Mouse (Mus musculus) ES-E14 (cell line): ENCODE measurements at regions not wholly inside any gene's neighbourhood (a gene's known extent, or its start where the extent isn't known, plus 50 kb on each side); places are given as distances from the start of the nearest gene placed in this dataset.

ENCODE experiments used
- DNase-seq: peaks from one replicate; pipeline ENCODE4 v3.0.0-alpha.2; 2013; ENCODE audit warnings: low read depth, low spot score
- H3K27ac ChIP-seq: 2 replicates; pipeline ENCODE4 v1.5.1; 2012; ENCODE audit warnings: low read depth, mild to moderate bottlenecking, low read length, moderate library complexity, mixed read lengths; ENCODE audit not compliant: poor library complexity, insufficient read depth, severe bottlenecking
- H3K36me3 ChIP-seq: 2 replicates; pipeline ENCODE4 v1.6.1; 2012; ENCODE audit warnings: mild to moderate bottlenecking, low read length, moderate library complexity, mixed read lengths; ENCODE audit not compliant: control insufficient read depth, poor library complexity, insufficient read depth, severe bottlenecking
- H3K4me1 ChIP-seq, 2 experiments: fragments of 150-350 bp in 1 of 2; sonication (generic) in 1 of 2; 2 replicates each; pipeline ENCODE4 v1.6.1; 2012; ENCODE audit warnings: low read length in 2 of 2, mild to moderate bottlenecking in 1 of 2, mixed read lengths in 1 of 2; ENCODE audit not compliant: control insufficient read depth in 2 of 2, insufficient read depth in 2 of 2, poor library complexity in 1 of 2
- H3K4me3 ChIP-seq, 2 experiments: fragments of 150-350 bp in 1 of 2; sonication (generic) in 1 of 2; 2 replicates each; pipeline ENCODE4 v1.5.1; 2012; ENCODE audit warnings: low read length in 2 of 2, low read depth in 1 of 2, mild to moderate bottlenecking in 1 of 2, mixed read lengths in 1 of 2; ENCODE audit not compliant: insufficient read depth in 1 of 2, poor library complexity in 1 of 2, severe bottlenecking in 1 of 2
- H3K9ac ChIP-seq: 2 replicates; pipeline ENCODE4 v1.6.1; 2012; ENCODE audit warnings: low read depth, mild to moderate bottlenecking, low read length, mixed read lengths; ENCODE audit not compliant: poor library complexity, insufficient read depth, severe bottlenecking
- H3K9me3 ChIP-seq: fragments of 150-350 bp; sonication (generic); 2 replicates; pipeline ENCODE4 v1.6.1; 2012; ENCODE audit warnings: low read depth, mild to moderate bottlenecking, low read length; ENCODE audit not compliant: control insufficient read depth, insufficient read depth
- CHD2 ChIP-seq: IDR thresholded peaks from 2 replicates; pipeline ENCODE4 v1.6.1; 2014; ENCODE audit warnings: mild to moderate bottlenecking, low read depth, low read length, inconsistent platforms
- HCFC1 ChIP-seq: IDR thresholded peaks from 2 replicates; pipeline ENCODE4 v1.6.1; 2012; ENCODE audit warnings: low read length, inconsistent platforms, borderline replicate concordance; ENCODE audit not compliant: insufficient read depth
- MAFK ChIP-seq: IDR thresholded peaks from 2 replicates; pipeline ENCODE4 v1.6.1; 2014; ENCODE audit warnings: mild to moderate bottlenecking, low read depth, low read length, inconsistent platforms; ENCODE audit not compliant: insufficient read depth
- ZC3H11A ChIP-seq: IDR thresholded peaks from 2 replicates; pipeline ENCODE4 v1.6.1; 2012; ENCODE audit warnings: low read depth, mild to moderate bottlenecking, inconsistent platforms, low read length, borderline replicate concordance
- ZNF384 ChIP-seq: IDR thresholded peaks from 2 replicates; pipeline ENCODE4 v1.6.1; 2012; ENCODE audit warnings: low read depth, low read length, inconsistent platforms
- in situ Hi-C, 2 experiments: fragments of 600-800 bp; cut with MboI; formaldehyde crosslinking; loops; one replicate each; pipeline ENCODE4 v1.15.1; 2025; ENCODE audit warnings: low sequenced_read_pairs in 2 of 2, inconsistent platforms in 1 of 2; ENCODE audit not compliant: unreplicated experiment in 2 of 2

DNA sequence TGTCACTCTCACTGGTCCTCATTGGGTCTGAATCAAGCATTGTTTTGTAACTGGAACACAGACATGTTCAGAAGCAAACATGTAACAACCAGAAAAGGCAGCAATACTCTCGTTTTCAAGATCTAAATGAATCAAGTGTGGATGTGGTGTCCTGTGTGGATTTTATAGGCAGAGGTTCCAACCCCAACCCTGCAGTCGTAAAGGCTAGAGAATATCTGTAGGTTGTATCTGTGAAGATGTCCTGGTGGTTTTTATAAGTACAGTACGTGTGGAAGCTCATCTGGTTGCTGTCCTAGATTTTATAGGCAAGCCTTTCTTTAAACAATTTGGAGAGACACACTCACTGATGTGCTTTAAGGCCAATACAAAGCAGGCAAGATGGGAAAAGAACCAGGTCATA lies 518.8 kb upstream of the Atp11b start:
- no peaks in the 10 kb centered on the region for H3K4me1 ChIP-seq
- in situ Hi-C loops, result no loop called here
- no peak overlapping the region for H3K4me3 ChIP-seq
- H3K9ac ChIP-seq, result no peak overlapping the region
- no peaks in the 10 kb centered on the region for H3K9me3 ChIP-seq
- no peaks in the 10 kb centered on the region for H3K36me3 ChIP-seq
- no peak for TF ChIP-seq HCFC1
- no peak for TF ChIP-seq CHD2
- no peak for TF ChIP-seq ZC3H11A
- TF ChIP-seq MAFK, result no peak
- TF ChIP-seq ZNF384, result no peak
- DNase-seq, result no peak
- no peak overlapping the region for H3K27ac ChIP-seq

DNA sequence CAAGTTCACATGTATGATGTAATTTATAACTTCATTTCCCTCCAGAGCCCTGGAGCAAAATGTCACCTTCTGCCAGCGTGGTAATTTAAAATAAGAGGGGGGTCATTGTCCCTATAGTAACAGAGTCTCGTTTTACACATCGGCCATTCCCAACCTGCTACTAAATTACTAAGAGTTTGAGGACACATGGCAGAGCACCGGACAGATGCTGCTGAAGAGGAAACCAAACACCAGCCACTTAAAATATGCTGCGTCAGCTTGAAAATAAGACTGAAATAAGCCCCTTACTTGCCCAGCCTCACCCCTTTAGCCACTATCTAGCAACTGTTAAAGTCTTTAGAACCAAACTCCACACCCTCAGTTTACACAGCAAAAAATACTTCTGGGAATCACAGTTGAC lies 518.1 kb upstream of the Atp11b start:
- no peak overlapping the region for H3K27ac ChIP-seq
- no peak for TF ChIP-seq CHD2
- peak; percentile 58; the same call in 1 of the 2 replicates for TF ChIP-seq MAFK
- no peaks in the 10 kb centered on the region for H3K36me3 ChIP-seq
- no peak overlapping the region for H3K9ac ChIP-seq
- in situ Hi-C loops, result no loop called here
- H3K4me1 ChIP-seq, result no peaks in the 10 kb centered on the region
- no peaks in the 10 kb centered on the region for H3K9me3 ChIP-seq
- DNase-seq, result no peak
- no peak overlapping the region for H3K4me3 ChIP-seq

DNA sequence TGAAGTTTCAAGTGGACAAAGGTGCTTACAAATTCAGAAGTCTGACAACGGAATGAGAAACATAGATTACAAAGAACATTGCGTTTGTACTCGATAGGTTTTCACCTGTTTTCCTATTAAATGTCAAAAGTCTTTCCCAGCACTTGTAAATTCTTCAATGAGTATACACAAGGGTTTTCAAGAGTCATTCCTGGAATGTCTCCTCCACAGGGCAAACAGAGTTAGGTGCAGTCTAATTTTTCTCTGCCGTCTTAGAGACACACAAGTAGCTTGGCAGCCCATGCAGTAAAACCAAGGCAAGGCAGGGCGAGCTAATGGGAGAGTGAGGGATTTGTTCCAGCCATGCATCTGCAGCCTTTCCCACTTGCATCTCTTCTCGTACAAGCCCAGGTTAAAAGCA lies 516.6 kb upstream of the Atp11b start:
- peaks cover 0 to under 1% of the 10 kb centered on the region in 2 experiments; a peak in 1 of 4 replicates for H3K4me1 ChIP-seq
- in situ Hi-C loops, result no loop called here
- no peak overlapping the region for H3K9ac ChIP-seq
- DNase-seq, result no peak
- no peak overlapping the region for H3K27ac ChIP-seq
- TF ChIP-seq ZC3H11A (no peak), HCFC1 (no peak), ZNF384 (no peak), MAFK (no peak), CHD2 (no peak)
- H3K4me3 ChIP-seq, result no peak overlapping the region
- no peaks in the 10 kb centered on the region for H3K9me3 ChIP-seq
- no peaks in the 10 kb centered on the region for H3K36me3 ChIP-seq

DNA sequence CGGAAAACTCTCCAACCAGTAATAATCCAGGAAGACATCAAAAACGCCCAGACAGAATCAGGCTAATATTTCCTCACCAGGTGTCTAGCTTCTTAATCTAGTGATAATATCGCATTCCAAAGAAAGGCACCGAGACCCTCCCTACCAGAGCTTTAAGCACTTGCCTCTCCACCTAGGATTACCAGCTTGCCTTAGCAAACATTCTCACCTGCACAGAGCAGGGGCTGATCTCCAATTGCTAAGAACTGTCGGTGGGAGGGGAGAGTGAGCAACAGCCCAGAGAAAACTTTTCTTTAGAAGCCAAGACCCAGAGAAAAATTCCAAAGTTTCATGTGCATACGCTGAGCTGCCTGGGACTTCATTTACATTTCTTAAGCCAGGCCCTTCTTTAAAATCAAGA lies 511.6 kb upstream of the Atp11b start:
- H3K4me3 ChIP-seq, result no peak overlapping the region
- TF ChIP-seq HCFC1 (no peak), CHD2 (no peak), MAFK (no peak), ZNF384 (no peak), ZC3H11A (no peak)
- H3K9ac ChIP-seq, result no peak overlapping the region
- no peaks in the 10 kb centered on the region for H3K36me3 ChIP-seq
- H3K9me3 ChIP-seq, result no peaks in the 10 kb centered on the region
- DNase-seq, result no peak
- no peak overlapping the region for H3K27ac ChIP-seq
- H3K4me1 ChIP-seq, result peaks cover 0 to 2% of the 10 kb centered on the region in 2 experiments; a peak in 1 of 4 replicates
- in situ Hi-C loops, result no loop called here

DNA sequence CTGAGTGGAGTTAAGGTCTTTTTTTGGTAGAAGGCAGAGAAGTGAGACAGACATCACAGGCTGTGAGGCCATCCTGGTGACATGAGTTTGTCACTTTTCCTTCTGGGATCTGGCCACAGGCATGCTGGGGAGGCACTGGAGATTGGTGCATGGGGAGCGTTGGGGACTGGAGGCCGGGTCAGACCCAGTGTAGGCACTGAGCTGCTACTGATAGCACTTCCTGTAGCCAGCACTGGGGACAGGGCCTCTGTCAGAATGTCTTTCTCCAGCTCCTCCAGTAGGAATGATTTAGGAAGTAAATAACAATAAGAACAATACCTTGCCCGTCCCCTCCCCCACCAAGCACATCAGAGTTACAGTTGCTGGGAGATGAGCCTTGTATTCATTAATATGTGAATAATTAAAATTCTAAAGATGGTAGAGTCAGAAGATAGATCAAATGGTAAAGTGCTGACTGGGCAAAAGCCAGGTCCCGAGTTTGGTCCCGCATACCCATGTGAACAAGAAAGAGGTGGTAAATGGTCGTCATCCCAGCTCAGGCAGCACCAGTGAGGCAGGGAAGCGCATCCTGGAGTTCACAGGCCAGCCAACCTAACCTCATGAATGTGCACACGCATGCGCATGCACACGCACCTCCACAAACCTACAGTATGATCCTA lies 510.9 kb upstream of the Atp11b start:
- no peak overlapping the region; the same call in 1 of the 2 replicates for H3K27ac ChIP-seq
- in situ Hi-C loops, result no loop called here
- no peak overlapping the region for H3K4me3 ChIP-seq
- no peak overlapping the region for H3K9ac ChIP-seq
- TF ChIP-seq ZC3H11A, result no peak
- TF ChIP-seq CHD2, result no peak
- TF ChIP-seq HCFC1, result no peak
- peak; percentile 87 for TF ChIP-seq MAFK
- no peaks in the 10 kb centered on the region for H3K36me3 ChIP-seq
- peaks cover 0 to 2% of the 10 kb centered on the region in 2 experiments; a peak in 1 of 4 replicates for H3K4me1 ChIP-seq
- no peaks in the 10 kb centered on the region for H3K9me3 ChIP-seq
- no peak for DNase-seq
